Mouse (Mus musculus) limb, embryonic 15.5 days (tissue): ENCODE data around the gene Lrig1. TPM values are rescaled to one million over a fixed set of nuclear protein-coding genes. Genes with fewer than 3 reads are reported as not detected.

Experiments used
- microRNA-seq: library from miRNA; unstranded; fragments of <30 nt; microRNA quantifications from one replicate; pipeline ENCODE4, GENCODE M21; 2016
- polyA plus RNA-seq: library from polyadenylated mRNA; unstranded; fragments of >200 nt; fragmentation: Nextera tagmentation; extraction: Ambion mirVana; gene quantifications from 2 replicates; pipeline ENCODE4 v1.2.1, GENCODE M21; 2015

The Lrig1 gene
- polyA plus RNA-seq, 1 experiment from 2014 or later = 22.5 TPM

Small RNA genes within 50 kb of the gene (microRNA-seq; reads per million reads assigned to microRNA genes)
- not detected for gene Mir7041

Other genes starting within 250 kb of the Lrig1 start
- gene Slc25a26, start 199.8 kb downstream of the Lrig1 start, polyA plus RNA-seq = 7.8 and 8.2 TPM in 2 replicates